Mouse (Mus musculus): Measurements from ENCODE around the gene Ccdc57.
A peak's percentile ranks its signal among the peaks of the same experiment; 100 is the strongest.
"Not testable (repeated sequence)": the region's sequence is repeated elsewhere in the genome, so short reads cannot be mapped to it uniquely, and the experiment has no call there.

Gene Ccdc57

GRCm38 (mm10) chr11:120821076-120821922 is 111.4 kb downstream of the Ccdc57 start:
- DNase-seq (ENCODE audit: low spot score): no peak

GRCm38 (mm10) chr11:120820546-120820945 is 112.1 kb downstream of the Ccdc57 start:
- no peak for DNase-seq (ENCODE audit: low spot score)

GRCm38 (mm10) chr11:120819556-120819955 is 113.1 kb downstream of the Ccdc57 start:
- DNase-seq (ENCODE audit: low spot score): no peak

GRCm38 (mm10) chr11:120818251-120818650 is 114.4 kb downstream of the Ccdc57 start:
- DNase-seq (ENCODE audit: low spot score): no peak

GRCm38 (mm10) chr11:120817358-120817757 is 115.3 kb downstream of the Ccdc57 start:
- DNase-seq (ENCODE audit: low spot score): no peak

- no peak for DNase-seq (ENCODE audit: low spot score)
These were observed 120.6 kb downstream of the Ccdc57 start for GRCm38 (mm10) chr11:120812068-120812467.

- no peak for DNase-seq (ENCODE audit: low spot score)
These were observed 124.7 kb downstream of the Ccdc57 start for GRCm38 (mm10) chr11:120808010-120808409.

GRCm38 (mm10) chr11:120805375-120806298 is 127.0 kb downstream of the Ccdc57 start:
- DNase-seq (ENCODE audit: low spot score): no peak

GRCm38 (mm10) chr11:120804769-120805168 is 127.9 kb downstream of the Ccdc57 start:
- no peak for DNase-seq (ENCODE audit: low spot score)

GRCm38 (mm10) chr11:120804274-120804673 is 128.4 kb downstream of the Ccdc57 start:
- no peak for DNase-seq (ENCODE audit: low spot score)

GRCm38 (mm10) chr11:120800061-120800904 is 132.4 kb downstream of the Ccdc57 start:
- DNase-seq (ENCODE audit: low spot score): peak; percentile 66

- no peak for DNase-seq (ENCODE audit: low spot score)
These were observed 133.3 kb downstream of the Ccdc57 start for GRCm38 (mm10) chr11:120799316-120799890.

GRCm38 (mm10) chr11:120798244-120798643 is 134.4 kb downstream of the Ccdc57 start:
- no peak for DNase-seq (ENCODE audit: low spot score)

- DNase-seq (ENCODE audit: low spot score): no peak
These were observed 136.1 kb downstream of the Ccdc57 start for GRCm38 (mm10) chr11:120796614-120796946.

- peak; percentile 90 for DNase-seq (ENCODE audit: low spot score)
These were observed 136.7 kb downstream of the Ccdc57 start, which contains the start of gene Dus1l for GRCm38 (mm10) chr11:120795756-120796613. Gene Dus1l, minus strand, starts transcription at chr11:120796403.

- no peak for DNase-seq (ENCODE audit: low spot score)
These were observed 140.0 kb downstream of the Ccdc57 start for GRCm38 (mm10) chr11:120792652-120793051.

- DNase-seq (ENCODE audit: low spot score): no peak
These were observed 142.9 kb downstream of the Ccdc57 start for GRCm38 (mm10) chr11:120789810-120790209.

GRCm38 (mm10) chr11:120789355-120789754 is 143.3 kb downstream of the Ccdc57 start:
- no peak for DNase-seq (ENCODE audit: low spot score)

- DNase-seq (ENCODE audit: low spot score): not testable (repeated sequence)
These were observed 144.2 kb downstream of the Ccdc57 start for GRCm38 (mm10) chr11:120788460-120788859.

- no peak for DNase-seq (ENCODE audit: low spot score)
These were observed 147.5 kb downstream of the Ccdc57 start for GRCm38 (mm10) chr11:120785145-120785544.
